Mouse (Mus musculus): Measurements from ENCODE around the gene Treml1.

DNA sequence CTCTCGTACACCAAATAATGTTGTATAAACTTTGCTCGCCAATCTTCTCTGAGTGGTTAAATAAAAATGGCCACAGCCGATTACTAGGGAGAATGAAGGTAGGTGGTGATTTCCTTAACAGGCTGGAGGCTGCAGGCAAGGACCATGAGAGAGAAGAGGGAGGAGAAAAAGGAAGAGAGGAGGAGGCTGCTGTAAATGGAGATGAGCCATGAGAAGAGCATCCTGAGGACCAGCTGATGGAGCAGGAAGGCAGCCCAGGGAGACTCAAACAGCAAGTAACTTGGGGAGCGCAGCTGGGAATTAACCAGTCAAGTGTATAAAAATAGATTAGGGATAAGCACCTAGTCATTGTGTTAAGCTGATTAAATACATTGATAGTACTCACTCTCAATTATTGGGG is 25.5 kb upstream of the Treml1 start:
- TF ChIP-seq CTCF (IDR thresholded peaks at IDR 0.05; ENCODE audit: borderline replicate concordance, insufficient read depth, low read depth, low read length) = no peak
- TF ChIP-seq POLR2A (IDR thresholded peaks at IDR 0.05; ENCODE audit: borderline replicate concordance, insufficient read depth, low read length) = no peak

All from cerebellum, adult 2 months (tissue).